Mouse (Mus musculus): Measurements from ENCODE around the gene Zfp326. TPM values are rescaled to one million over a fixed set of nuclear protein-coding genes. Genes with fewer than 3 reads are reported as not detected.
A peak's percentile ranks its signal among the peaks of the same experiment; 100 is the strongest.

The Zfp326 gene
- polyA plus RNA-seq, 1 experiment from 2014 or later: 45.8 TPM

GRCm38 (mm10) chr5:105867427-105867826 lies 8.9 kb upstream of the Zfp326 start:
- H3K4me1 ChIP-seq (ENCODE audit: insufficient read depth): peaks cover 9% of the 10 kb centered on the region
- DNase-seq (peak; percentile 39), ATAC-seq (ENCODE audit: insufficient read depth) (no peak)
- no peaks in the 10 kb centered on the region for H3K9me3 ChIP-seq (ENCODE audit: low read depth, low read length)
- no peaks in the 10 kb centered on the region for H3K27me3 ChIP-seq (ENCODE audit: insufficient read depth, low read length)
- H3K9ac ChIP-seq: no peak overlapping the region
- H3K36me3 ChIP-seq (ENCODE audit: insufficient read depth): no peaks in the 10 kb centered on the region
- no peak for TF ChIP-seq CTCF (IDR thresholded peaks at IDR 0.05; ENCODE audit: low read depth)
- H3K27ac ChIP-seq (ENCODE audit: low read depth): no peak overlapping the region
- WGBS: 17% methylated on average over 4 of the region's 4 CpGs
- peak overlapping the region; percentile 34; the same call in 1 of the 2 replicates for H3K4me2 ChIP-seq
- H3K4me3 ChIP-seq (ENCODE audit: low read depth, low read length): no peak overlapping the region

GRCm38 (mm10) chr5:105867841-105868447 lies 8.4 kb upstream of the Zfp326 start:
- 43% methylated on average over 16 of the region's 16 CpGs for WGBS
- Histone ChIP-seq H3K4me1 (ENCODE audit: insufficient read depth) (peaks cover 9% of the 10 kb centered on the region), H3K9ac (no peak overlapping the region), H3K27ac (ENCODE audit: low read depth) (peak overlapping the region; percentile 47; the same call in 1 of the 2 replicates), H3K4me3 (ENCODE audit: low read depth, low read length) (no peak overlapping the region), H3K27me3 (ENCODE audit: insufficient read depth, low read length) (no peaks in the 10 kb centered on the region), H3K9me3 (ENCODE audit: low read depth, low read length) (no peaks in the 10 kb centered on the region), H3K4me2 (peak overlapping the region; percentile 34; the same call in 1 of the 2 replicates), H3K36me3 (ENCODE audit: insufficient read depth) (no peaks in the 10 kb centered on the region)
- peak; percentile 11; the same call in 1 of the 2 replicates for TF ChIP-seq CTCF (IDR thresholded peaks at IDR 0.05; ENCODE audit: low read depth)
- ATAC-seq (ENCODE audit: insufficient read depth): peak; percentile 76
- peak; percentile 86 for DNase-seq

GRCm38 (mm10) chr5:105868593-105868992 lies 7.8 kb upstream of the Zfp326 start:
- H3K4me1 ChIP-seq (ENCODE audit: insufficient read depth): peaks cover 9% of the 10 kb centered on the region
- H3K4me3 ChIP-seq (ENCODE audit: low read depth, low read length): no peak overlapping the region
- no peaks in the 10 kb centered on the region for H3K36me3 ChIP-seq (ENCODE audit: insufficient read depth)
- no peak overlapping the region for H3K9ac ChIP-seq
- peak; percentile 96 for TF ChIP-seq CTCF (IDR thresholded peaks at IDR 0.05; ENCODE audit: low read depth)
- 25% methylated on average over 3 of the region's 3 CpGs for WGBS
- H3K9me3 ChIP-seq (ENCODE audit: low read depth, low read length): no peaks in the 10 kb centered on the region
- DNase-seq (peak; percentile 94), ATAC-seq (ENCODE audit: insufficient read depth) (peak; percentile 74)
- peak overlapping the region; percentile 34; the same call in 1 of the 2 replicates for H3K4me2 ChIP-seq
- H3K27ac ChIP-seq (ENCODE audit: low read depth): no peak overlapping the region
- no peaks in the 10 kb centered on the region for H3K27me3 ChIP-seq (ENCODE audit: insufficient read depth, low read length)

GRCm38 (mm10) chr5:105869739-105870138 lies 6.6 kb upstream of the Zfp326 start:
- H3K9me3 ChIP-seq (ENCODE audit: low read depth, low read length): no peaks in the 10 kb centered on the region
- H3K4me1 ChIP-seq (ENCODE audit: insufficient read depth): peaks cover 9% of the 10 kb centered on the region
- TF ChIP-seq CTCF (IDR thresholded peaks at IDR 0.05; ENCODE audit: low read depth): no peak
- H3K9ac ChIP-seq: no peak overlapping the region
- H3K27me3 ChIP-seq (ENCODE audit: insufficient read depth, low read length): no peaks in the 10 kb centered on the region
- no peak overlapping the region for H3K4me2 ChIP-seq
- 81% methylated on average over 7 of the region's 7 CpGs for WGBS
- no peaks in the 10 kb centered on the region for H3K36me3 ChIP-seq (ENCODE audit: insufficient read depth)
- DNase-seq (no peak), ATAC-seq (ENCODE audit: insufficient read depth) (no peak)
- H3K27ac ChIP-seq (ENCODE audit: low read depth): no peak overlapping the region
- H3K4me3 ChIP-seq (ENCODE audit: low read depth, low read length): no peak overlapping the region

- Histone ChIP-seq H3K9ac (no peak overlapping the region), H3K27ac (ENCODE audit: low read depth) (no peak overlapping the region), H3K4me3 (ENCODE audit: low read depth, low read length) (no peak overlapping the region), H3K9me3 (ENCODE audit: low read depth, low read length) (no peaks in the 10 kb centered on the region), H3K27me3 (ENCODE audit: insufficient read depth, low read length) (no peaks in the 10 kb centered on the region), H3K4me2 (no peak overlapping the region), H3K36me3 (ENCODE audit: insufficient read depth) (no peaks in the 10 kb centered on the region), H3K4me1 (ENCODE audit: insufficient read depth) (peaks cover 9% of the 10 kb centered on the region)
- 62% methylated on average over 3 of the region's 3 CpGs for WGBS
- DNase-seq (no peak), ATAC-seq (ENCODE audit: insufficient read depth) (no peak)
- no peak for TF ChIP-seq CTCF (IDR thresholded peaks at IDR 0.05; ENCODE audit: low read depth)
These were observed 5.2 kb upstream of the Zfp326 start for GRCm38 (mm10) chr5:105871140-105871539.

- no peak overlapping the region for H3K27ac ChIP-seq (ENCODE audit: low read depth)
- H3K9ac ChIP-seq: no peak overlapping the region
- no peaks in the 10 kb centered on the region for H3K27me3 ChIP-seq (ENCODE audit: insufficient read depth, low read length)
- no peak overlapping the region for H3K4me2 ChIP-seq
- no peak overlapping the region for H3K4me3 ChIP-seq (ENCODE audit: low read depth, low read length)
- no peaks in the 10 kb centered on the region for H3K9me3 ChIP-seq (ENCODE audit: low read depth, low read length)
- H3K36me3 ChIP-seq (ENCODE audit: insufficient read depth): no peaks in the 10 kb centered on the region
- DNase-seq: no peak
- WGBS: 74% methylated on average over 8 of the region's 8 CpGs
- no peak for TF ChIP-seq CTCF (IDR thresholded peaks at IDR 0.05; ENCODE audit: low read depth)
- ATAC-seq (ENCODE audit: insufficient read depth): no peak
- peaks cover 9% of the 10 kb centered on the region for H3K4me1 ChIP-seq (ENCODE audit: insufficient read depth)
These were observed 4.2 kb upstream of the Zfp326 start for GRCm38 (mm10) chr5:105872176-105872575.

- H3K9ac ChIP-seq: no peak overlapping the region
- H3K4me1 ChIP-seq (ENCODE audit: insufficient read depth): peaks cover 6% of the 10 kb centered on the region
- no peaks in the 10 kb centered on the region for H3K36me3 ChIP-seq (ENCODE audit: insufficient read depth)
- H3K9me3 ChIP-seq (ENCODE audit: low read depth, low read length): no peaks in the 10 kb centered on the region
- WGBS: 52% methylated on average over 7 of the region's 7 CpGs
- H3K27ac ChIP-seq (ENCODE audit: low read depth): no peak overlapping the region
- TF ChIP-seq CTCF (IDR thresholded peaks at IDR 0.05; ENCODE audit: low read depth): no peak
- ATAC-seq (ENCODE audit: insufficient read depth) (no peak), DNase-seq (no peak)
- no peaks in the 10 kb centered on the region for H3K27me3 ChIP-seq (ENCODE audit: insufficient read depth, low read length)
- H3K4me2 ChIP-seq: no peak overlapping the region
- H3K4me3 ChIP-seq (ENCODE audit: low read depth, low read length): no peak overlapping the region
These were observed 3.4 kb upstream of the Zfp326 start for GRCm38 (mm10) chr5:105872916-105873315.

All from lung, embryonic 14.5 days (tissue).